Mouse (Mus musculus) bone marrow macrophage, adult 2 months (primary cell): Measurements from ENCODE around the gene Ephb2.

Experiments
- CTCF ChIP-seq: IDR thresholded peaks from 2 replicates; pipeline ENCODE4 v1.5.1; 2012; ENCODE audit warnings: low read depth, mild to moderate bottlenecking, low read length, moderate library complexity
- POLR2A ChIP-seq: IDR thresholded peaks from 2 replicates; pipeline ENCODE4 v1.6.1; 2012; ENCODE audit warnings: mild to moderate bottlenecking, low read depth, low read length, borderline replicate concordance

DNA sequence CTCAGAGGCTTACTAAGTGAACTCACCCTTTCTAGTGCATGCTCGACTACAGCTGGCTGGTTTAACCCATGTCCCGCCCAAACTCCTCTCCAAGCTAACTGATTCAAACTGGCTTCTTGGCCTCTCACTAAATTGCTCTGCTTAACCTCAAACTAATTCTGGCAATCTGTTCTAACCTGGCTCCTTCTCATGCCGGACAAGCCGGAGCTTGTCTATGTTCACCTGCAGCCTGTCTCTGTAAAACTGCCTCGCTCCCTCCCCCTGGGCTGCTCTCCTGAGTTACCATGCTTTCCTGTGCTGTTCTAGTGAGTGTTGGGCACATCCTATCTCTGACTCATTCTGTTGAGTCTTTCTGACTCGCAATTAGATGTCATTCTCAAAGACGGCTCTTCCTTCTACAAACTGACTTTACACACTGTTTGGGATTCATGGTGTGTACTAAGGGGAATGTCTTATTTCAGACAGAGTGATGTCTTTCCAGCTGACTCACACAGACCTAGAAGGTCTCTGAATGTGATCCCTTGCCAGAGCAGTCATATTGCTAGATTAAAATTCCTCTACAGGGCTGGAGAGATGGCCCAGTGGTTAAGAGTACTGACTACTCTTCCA, 237.4 kb downstream of the Ephb2 start:
- TF ChIP-seq CTCF = no peak
- no peak for TF ChIP-seq POLR2A
